Mouse (Mus musculus): ENCODE results near the gene Ccsap. TPM values are rescaled to one million over a fixed set of nuclear protein-coding genes. Genes with fewer than 3 reads are reported as not detected.

The Ccsap gene
- polyA plus RNA-seq, 1 experiment from 2014 or later, result 4.6 TPM

- ATAC-seq (ENCODE audit: low read depth), result no peak
- 66% methylated on average over 3 of the region's 3 CpGs for WGBS
- no peak overlapping the region for H3K4me3 ChIP-seq
Observed at GRCm38 (mm10) chr8:123847546-123847945, 12.5 kb downstream of the Ccsap start.

GRCm38 (mm10) chr8:123846509-123846908 lies 13.5 kb downstream of the Ccsap start:
- ATAC-seq (ENCODE audit: low read depth), result no peak
- no peak overlapping the region for H3K27ac ChIP-seq (replicated peaks)
- 89% methylated on average over 12 of the region's 12 CpGs for WGBS
- no peak overlapping the region for H3K9ac ChIP-seq
- no peaks in the 10 kb centered on the region for H3K4me1 ChIP-seq (replicated peaks)
- 0 out of 2 replicates have a peak, but pooled peaks cover 3% of the 10 kb centered on the region for H3K36me3 ChIP-seq
- H3K27me3 ChIP-seq, result no peaks in the 10 kb centered on the region
- H3K4me3 ChIP-seq, result no peak overlapping the region
- H3K9me3 ChIP-seq, result no peaks in the 10 kb centered on the region
- H3K4me2 ChIP-seq, result no peak overlapping the region

More at GRCm38 (mm10) chr8:123847546-123847945, 12.5 kb downstream of the Ccsap start:
- Histone ChIP-seq H3K27me3 (no peaks in the 10 kb centered on the region), H3K36me3 (no peaks in the 10 kb centered on the region), H3K4me2 (no peak overlapping the region), H3K9me3 (no peaks in the 10 kb centered on the region), H3K27ac (replicated peaks) (no peak overlapping the region), H3K4me1 (replicated peaks) (no peaks in the 10 kb centered on the region), H3K9ac (no peak overlapping the region)

GRCm38 (mm10) chr8:123845991-123846390 lies 14.0 kb downstream of the Ccsap start:
- Histone ChIP-seq H3K27ac (replicated peaks) (no peak overlapping the region), H3K9me3 (no peaks in the 10 kb centered on the region), H3K27me3 (no peaks in the 10 kb centered on the region), H3K4me3 (no peak overlapping the region), H3K9ac (no peak overlapping the region), H3K4me1 (replicated peaks) (no peaks in the 10 kb centered on the region), H3K4me2 (no peak overlapping the region), H3K36me3 (0 out of 2 replicates have a peak, but pooled peaks cover 6% of the 10 kb centered on the region)
- ATAC-seq (ENCODE audit: low read depth), result no peak
- 86% methylated on average over 10 of the region's 10 CpGs for WGBS

GRCm38 (mm10) chr8:123845114-123845513 lies 14.9 kb downstream of the Ccsap start:
- Histone ChIP-seq H3K4me3 (no peak overlapping the region), H3K9ac (no peak overlapping the region), H3K36me3 (0 out of 2 replicates have a peak, but pooled peaks cover 6% of the 10 kb centered on the region), H3K27ac (replicated peaks) (no peak overlapping the region), H3K4me2 (no peak overlapping the region), H3K9me3 (no peaks in the 10 kb centered on the region), H3K4me1 (replicated peaks) (no peaks in the 10 kb centered on the region), H3K27me3 (no peaks in the 10 kb centered on the region)
- ATAC-seq (ENCODE audit: low read depth), result no peak
- WGBS, result 88% methylated on average over 13 of the region's 13 CpGs

GRCm38 (mm10) chr8:123844341-123844740 lies 15.7 kb downstream of the Ccsap start:
- 74% methylated on average over 7 of the region's 7 CpGs for WGBS
- Histone ChIP-seq H3K27ac (replicated peaks) (no peak overlapping the region), H3K9me3 (no peaks in the 10 kb centered on the region), H3K4me3 (no peak overlapping the region), H3K27me3 (no peaks in the 10 kb centered on the region), H3K36me3 (0 out of 2 replicates have a peak, but pooled peaks cover 6% of the 10 kb centered on the region), H3K4me2 (no peak overlapping the region), H3K9ac (no peak overlapping the region), H3K4me1 (replicated peaks) (no peaks in the 10 kb centered on the region)
- ATAC-seq (ENCODE audit: low read depth), result no peak

- no peak overlapping the region for H3K27ac ChIP-seq (replicated peaks)
- H3K4me2 ChIP-seq, result no peak overlapping the region
- H3K4me1 ChIP-seq (replicated peaks), result no peaks in the 10 kb centered on the region
- ATAC-seq (ENCODE audit: low read depth), result no peak
- H3K36me3 ChIP-seq, result peaks cover 15% of the 10 kb centered on the region
- H3K27me3 ChIP-seq, result no peaks in the 10 kb centered on the region
- no peak overlapping the region for H3K4me3 ChIP-seq
- 90% methylated on average over 12 of the region's 12 CpGs for WGBS
- no peak overlapping the region for H3K9ac ChIP-seq
- H3K9me3 ChIP-seq, result no peaks in the 10 kb centered on the region
Observed at GRCm38 (mm10) chr8:123842086-123842485, 17.9 kb downstream of the Ccsap start.

- WGBS, result 91% methylated on average over 15 of the region's 15 CpGs
Observed at GRCm38 (mm10) chr8:123840578-123841345, 19.2 kb downstream of the Ccsap start.

GRCm38 (mm10) chr8:123838496-123838895 lies 21.5 kb downstream of the Ccsap start:
- H3K36me3 ChIP-seq, result peaks cover 49% of the 10 kb centered on the region
- no peak overlapping the region for H3K27ac ChIP-seq (replicated peaks)
- H3K4me3 ChIP-seq, result no peak overlapping the region
- no peak overlapping the region for H3K9ac ChIP-seq
- no peak for ATAC-seq (ENCODE audit: low read depth)
- H3K9me3 ChIP-seq, result no peaks in the 10 kb centered on the region
- H3K4me2 ChIP-seq, result no peak overlapping the region
- H3K4me1 ChIP-seq (replicated peaks), result no peaks in the 10 kb centered on the region
- no peaks in the 10 kb centered on the region for H3K27me3 ChIP-seq
- 74% methylated on average over 9 of the region's 9 CpGs for WGBS

More at GRCm38 (mm10) chr8:123840578-123841345, 19.2 kb downstream of the Ccsap start:
- H3K36me3 ChIP-seq, result peaks cover 27% of the 10 kb centered on the region
- ATAC-seq (ENCODE audit: low read depth), result no peak
- H3K4me3 ChIP-seq, result no peak overlapping the region
- H3K4me2 ChIP-seq, result no peak overlapping the region
- no peak overlapping the region for H3K27ac ChIP-seq (replicated peaks)
- no peaks in the 10 kb centered on the region for H3K4me1 ChIP-seq (replicated peaks)
- no peaks in the 10 kb centered on the region for H3K27me3 ChIP-seq
- H3K9me3 ChIP-seq, result no peaks in the 10 kb centered on the region
- no peak overlapping the region for H3K9ac ChIP-seq

GRCm38 (mm10) chr8:123836354-123836753 lies 23.7 kb downstream of the Ccsap start:
- no peak overlapping the region for H3K4me2 ChIP-seq
- H3K9ac ChIP-seq, result no peak overlapping the region
- no peak for ATAC-seq (ENCODE audit: low read depth)
- H3K4me1 ChIP-seq (replicated peaks), result no peaks in the 10 kb centered on the region
- H3K27ac ChIP-seq (replicated peaks), result no peak overlapping the region
- no peaks in the 10 kb centered on the region for H3K9me3 ChIP-seq
- WGBS, result 91% methylated on average over 6 of the region's 6 CpGs
- peaks cover 65% of the 10 kb centered on the region for H3K36me3 ChIP-seq
- H3K4me3 ChIP-seq, result no peak overlapping the region
- H3K27me3 ChIP-seq, result no peaks in the 10 kb centered on the region

GRCm38 (mm10) chr8:123835451-123835850 lies 24.6 kb downstream of the Ccsap start:
- 57% methylated on average over 9 of the region's 9 CpGs for WGBS
- no peaks in the 10 kb centered on the region for H3K9me3 ChIP-seq
- no peak; the same call in 1 of the 2 replicates for ATAC-seq (ENCODE audit: low read depth)
- H3K36me3 ChIP-seq, result peaks cover 72% of the 10 kb centered on the region
- no peak overlapping the region for H3K27ac ChIP-seq (replicated peaks)
- no peaks in the 10 kb centered on the region for H3K4me1 ChIP-seq (replicated peaks)
- no peak overlapping the region for H3K4me2 ChIP-seq
- H3K27me3 ChIP-seq, result no peaks in the 10 kb centered on the region
- H3K4me3 ChIP-seq, result no peak overlapping the region
- H3K9ac ChIP-seq, result no peak overlapping the region

GRCm38 (mm10) chr8:123832757-123833156 lies 27.3 kb downstream of the Ccsap start:
- 95% methylated on average over 4 of the region's 4 CpGs for WGBS
- H3K4me2 ChIP-seq, result no peak overlapping the region
- H3K4me1 ChIP-seq (replicated peaks), result no peaks in the 10 kb centered on the region
- peaks cover 97% of the 10 kb centered on the region for H3K36me3 ChIP-seq
- no peaks in the 10 kb centered on the region for H3K9me3 ChIP-seq
- H3K27me3 ChIP-seq, result no peaks in the 10 kb centered on the region
- H3K9ac ChIP-seq, result no peak overlapping the region
- H3K27ac ChIP-seq (replicated peaks), result no peak overlapping the region
- ATAC-seq (ENCODE audit: low read depth), result no peak
- no peak overlapping the region for H3K4me3 ChIP-seq

- Histone ChIP-seq H3K27ac (replicated peaks) (no peak overlapping the region), H3K4me3 (no peak overlapping the region), H3K36me3 (peaks cover 86% of the 10 kb centered on the region), H3K9ac (no peak overlapping the region), H3K4me1 (replicated peaks) (no peaks in the 10 kb centered on the region), H3K9me3 (no peaks in the 10 kb centered on the region), H3K4me2 (no peak overlapping the region), H3K27me3 (no peaks in the 10 kb centered on the region)
- ATAC-seq (ENCODE audit: low read depth), result no peak
- WGBS, result 93% methylated on average over 13 of the region's 13 CpGs
Observed at GRCm38 (mm10) chr8:123827523-123827922, 32.5 kb downstream of the Ccsap start.

GRCm38 (mm10) chr8:123826758-123827157 lies 33.3 kb downstream of the Ccsap start:
- no peak overlapping the region for H3K27ac ChIP-seq (replicated peaks)
- H3K9ac ChIP-seq, result no peak overlapping the region
- 92% methylated on average over 7 of the region's 7 CpGs for WGBS
- no peak overlapping the region for H3K4me2 ChIP-seq
- ATAC-seq (ENCODE audit: low read depth), result no peak
- H3K4me3 ChIP-seq, result no peak overlapping the region
- H3K27me3 ChIP-seq, result no peaks in the 10 kb centered on the region
- no peaks in the 10 kb centered on the region for H3K9me3 ChIP-seq
- no peaks in the 10 kb centered on the region for H3K4me1 ChIP-seq (replicated peaks)
- peaks cover 79% of the 10 kb centered on the region for H3K36me3 ChIP-seq

Measured in neural tube, embryonic 13.5 days (tissue).